Mouse (Mus musculus) intestine, embryonic 14.5 days (tissue): ENCODE data around the gene Prdm16. TPM values are rescaled to one million over a fixed set of nuclear protein-coding genes. Genes with fewer than 3 reads are reported as not detected.

Experiments used
- ATAC-seq: fragments of 200-750 bp; cut with Nextera tagmentation; replicated peaks from 2 replicates; pipeline ENCODE4 v1.8.0; 2017; ENCODE audit warnings: low read depth, moderate number of reproducible peaks, moderate TSS enrichment, moderate library complexity; ENCODE audit not compliant: low FRiP score, low TSS enrichment
- DNase-seq: peaks from one replicate; pipeline ENCODE4 v3.0.0-alpha.2; 2018; ENCODE audit warnings: low spot score
- H3K27ac ChIP-seq: fragments of 300-500 bp; sonication (generic); 2 replicates; pipeline ENCODE4 v1.5.1; 2014; ENCODE audit warnings: low read depth, mild to moderate bottlenecking, control low read depth
- H3K27me3 ChIP-seq: fragments of 300-500 bp; sonication (generic); replicated peaks from 2 replicates; pipeline ENCODE4 v1.6.1; 2014; ENCODE audit warnings: low read length, control low read depth; ENCODE audit not compliant: control insufficient read depth, insufficient read depth
- H3K36me3 ChIP-seq: fragments of 300-500 bp; sonication (generic); 2 replicates; pipeline ENCODE4 v1.6.1; 2014; ENCODE audit warnings: low read length, control low read depth; ENCODE audit not compliant: control insufficient read depth, insufficient read depth
- H3K4me1 ChIP-seq: fragments of 300-500 bp; sonication (generic); replicated peaks from 2 replicates; pipeline ENCODE4 v1.6.1; 2014; ENCODE audit warnings: low read length, control low read depth, mixed read lengths; ENCODE audit not compliant: control insufficient read depth, insufficient read depth
- H3K4me2 ChIP-seq: fragments of 300-500 bp; sonication (generic); 2 replicates; pipeline ENCODE4 v1.6.1; 2014; ENCODE audit warnings: low read length
- H3K4me3 ChIP-seq: fragments of 300-500 bp; sonication (generic); 2 replicates; pipeline ENCODE4 v1.5.1; 2014; ENCODE audit warnings: low read depth, low read length, control low read depth, mixed read lengths
- H3K9ac ChIP-seq: fragments of 300-500 bp; sonication (generic); 2 replicates; pipeline ENCODE4 v1.6.1; 2014; ENCODE audit warnings: mild to moderate bottlenecking, low read length
- H3K9me3 ChIP-seq: fragments of 300-500 bp; sonication (generic); 2 replicates; pipeline ENCODE4 v1.6.1; 2016; ENCODE audit warnings: low read length, control low read depth; ENCODE audit not compliant: control insufficient read depth
- WGBS: fragments of 180-500 bp; shearing (Covaris S2); extraction: QIAGEN DNeasy Blood & Tissue Kit; methylation state at CpG from one replicate; pipeline ENCODE4 v1.1.7; 2014; 5-methylcytosine and 5-hydroxymethylcytosine counted together
- polyA plus RNA-seq: library from polyadenylated mRNA; unstranded; fragments of >200 nt; fragmentation: Nextera tagmentation; extraction: Ambion mirVana; gene quantifications from 2 replicates; pipeline ENCODE4 v1.2.1, GENCODE M21; 2014

Gene Prdm16
- polyA plus RNA-seq, 1 experiment from 2014 or later, result 19.7 TPM

DNA sequence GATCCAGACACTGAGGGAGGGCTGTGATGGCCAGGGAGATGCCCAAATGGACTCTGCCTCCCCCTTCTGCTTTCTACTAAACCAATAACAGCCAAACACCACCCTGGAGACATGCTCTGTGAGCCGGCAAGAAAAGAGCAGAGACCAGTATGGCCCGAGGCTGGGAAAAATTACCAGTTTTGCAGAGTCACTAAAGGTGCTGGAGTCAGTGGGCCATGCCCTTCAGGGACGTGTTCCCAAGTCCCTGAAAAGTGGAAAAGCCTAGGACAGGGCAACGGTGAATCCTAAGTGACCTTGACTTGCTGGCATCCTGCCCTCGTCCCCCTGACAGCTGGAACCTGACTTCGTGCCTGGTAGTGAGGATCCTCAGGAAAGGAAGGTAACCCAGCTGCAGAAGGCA, 5.8 kb upstream of the Prdm16 start:
- no peak for ATAC-seq
- Histone ChIP-seq H3K27me3 (peaks cover 79% of the 10 kb centered on the region), H3K36me3 (no peaks in the 10 kb centered on the region), H3K27ac (no peak overlapping the region), H3K9ac (no peak overlapping the region), H3K4me3 (no peak overlapping the region), H3K9me3 (peaks cover 10% of the 10 kb centered on the region; the same call in 1 of the 2 replicates), H3K4me2 (no peak overlapping the region), H3K4me1 (peaks cover 4% of the 10 kb centered on the region)
- WGBS, result 3% methylated on average over 6 of the region's 6 CpGs
- no peak for DNase-seq

DNA sequence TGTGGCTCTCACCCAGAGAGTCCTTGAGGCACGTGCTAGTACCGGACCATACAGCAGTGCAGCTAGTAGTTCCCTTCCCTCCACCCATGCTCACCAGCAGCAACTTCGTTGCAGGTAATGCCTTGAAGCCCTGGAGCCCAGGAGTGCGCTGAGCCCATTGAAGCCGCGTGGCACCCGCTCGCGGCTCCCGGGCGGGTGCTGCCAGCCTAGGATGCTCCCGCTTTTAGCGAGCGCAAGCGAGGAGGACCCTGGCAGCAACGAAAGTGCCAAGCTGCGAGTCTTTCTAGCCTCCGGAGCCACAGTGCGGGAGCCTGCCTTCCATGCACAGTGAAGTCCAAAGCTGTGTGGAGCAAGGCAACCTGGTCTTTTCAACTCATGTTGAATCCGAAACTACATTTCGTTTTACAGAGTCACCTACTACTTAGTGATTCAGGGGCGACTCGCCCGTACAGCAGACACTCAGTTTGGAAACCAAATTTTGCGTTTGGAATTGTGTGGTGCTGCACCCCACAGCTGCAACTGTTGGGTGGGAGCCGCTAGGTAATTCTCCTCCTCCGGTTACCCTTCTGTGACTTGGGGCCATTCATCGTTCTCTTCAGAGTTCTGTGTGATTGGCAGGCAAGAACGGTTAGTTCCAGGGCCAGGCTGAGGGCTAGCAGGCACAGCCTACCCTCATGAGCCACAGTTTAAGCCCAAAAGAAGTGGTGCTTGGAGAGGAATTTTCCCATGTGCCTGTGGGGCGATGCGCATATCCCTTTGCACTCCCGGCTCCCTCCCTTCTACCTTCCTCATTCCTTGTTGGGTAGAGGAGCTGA, 4.8 kb upstream of the Prdm16 start:
- no peak for ATAC-seq
- H3K4me3 ChIP-seq, result no peak overlapping the region
- 6% methylated on average over 32 of the region's 32 CpGs for WGBS
- no peak overlapping the region for H3K27ac ChIP-seq
- H3K27me3 ChIP-seq, result peaks cover 86% of the 10 kb centered on the region
- no peaks in the 10 kb centered on the region for H3K36me3 ChIP-seq
- peaks cover 8% of the 10 kb centered on the region for H3K4me1 ChIP-seq
- H3K9me3 ChIP-seq, result peaks cover 5% of the 10 kb centered on the region; the same call in 1 of the 2 replicates
- DNase-seq, result peak; percentile 76
- no peak overlapping the region for H3K4me2 ChIP-seq
- H3K9ac ChIP-seq, result no peak overlapping the region

DNA sequence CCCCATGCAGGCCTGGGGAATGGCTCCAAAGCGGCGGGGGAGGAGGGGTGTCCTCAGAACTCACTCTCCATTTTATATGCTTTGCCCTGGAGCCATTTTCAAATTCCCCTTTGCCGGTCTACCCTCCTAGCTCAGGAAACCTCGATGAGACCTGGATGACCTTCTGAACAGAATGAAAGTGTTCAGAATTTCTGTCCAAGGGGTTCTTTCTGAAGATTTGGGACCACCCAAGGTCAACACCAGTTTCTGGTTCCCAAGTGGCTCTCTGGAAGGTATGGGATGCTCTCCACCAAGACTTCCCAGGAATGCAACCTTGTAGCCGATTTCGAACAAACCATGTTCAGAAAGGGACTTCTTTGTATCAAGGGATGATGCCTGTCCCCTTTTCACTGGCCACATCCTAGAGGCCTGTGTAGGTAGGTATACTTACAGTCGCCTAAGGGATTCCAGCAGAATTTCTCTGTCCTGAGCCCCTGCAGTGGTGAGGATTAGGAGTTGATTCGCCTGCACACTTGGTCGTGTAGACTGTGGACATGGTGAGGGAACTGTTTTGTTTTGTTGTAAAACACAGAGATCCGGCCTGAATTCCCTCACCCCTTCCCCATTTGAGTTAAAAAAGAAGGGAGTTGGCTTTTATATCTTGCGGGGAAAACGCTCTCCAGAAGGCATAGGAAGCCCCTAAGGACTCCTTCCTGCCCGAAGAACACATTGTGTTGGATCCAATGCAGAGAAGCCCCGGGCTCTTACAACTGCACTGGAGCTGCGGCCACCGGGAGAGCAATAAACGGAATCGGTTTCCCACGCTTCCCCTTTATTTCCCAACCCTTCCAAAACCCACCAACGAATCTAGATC, 4.0 kb upstream of the Prdm16 start:
- Histone ChIP-seq H3K4me3 (no peak overlapping the region), H3K27me3 (peaks cover 82% of the 10 kb centered on the region), H3K4me2 (no peak overlapping the region), H3K9ac (no peak overlapping the region), H3K4me1 (peaks cover 8% of the 10 kb centered on the region), H3K27ac (no peak overlapping the region), H3K36me3 (no peaks in the 10 kb centered on the region), H3K9me3 (peaks cover 5% of the 10 kb centered on the region; the same call in 1 of the 2 replicates)
- 8% methylated on average over 20 of the region's 20 CpGs for WGBS
- DNase-seq (no peak), ATAC-seq (no peak)

DNA sequence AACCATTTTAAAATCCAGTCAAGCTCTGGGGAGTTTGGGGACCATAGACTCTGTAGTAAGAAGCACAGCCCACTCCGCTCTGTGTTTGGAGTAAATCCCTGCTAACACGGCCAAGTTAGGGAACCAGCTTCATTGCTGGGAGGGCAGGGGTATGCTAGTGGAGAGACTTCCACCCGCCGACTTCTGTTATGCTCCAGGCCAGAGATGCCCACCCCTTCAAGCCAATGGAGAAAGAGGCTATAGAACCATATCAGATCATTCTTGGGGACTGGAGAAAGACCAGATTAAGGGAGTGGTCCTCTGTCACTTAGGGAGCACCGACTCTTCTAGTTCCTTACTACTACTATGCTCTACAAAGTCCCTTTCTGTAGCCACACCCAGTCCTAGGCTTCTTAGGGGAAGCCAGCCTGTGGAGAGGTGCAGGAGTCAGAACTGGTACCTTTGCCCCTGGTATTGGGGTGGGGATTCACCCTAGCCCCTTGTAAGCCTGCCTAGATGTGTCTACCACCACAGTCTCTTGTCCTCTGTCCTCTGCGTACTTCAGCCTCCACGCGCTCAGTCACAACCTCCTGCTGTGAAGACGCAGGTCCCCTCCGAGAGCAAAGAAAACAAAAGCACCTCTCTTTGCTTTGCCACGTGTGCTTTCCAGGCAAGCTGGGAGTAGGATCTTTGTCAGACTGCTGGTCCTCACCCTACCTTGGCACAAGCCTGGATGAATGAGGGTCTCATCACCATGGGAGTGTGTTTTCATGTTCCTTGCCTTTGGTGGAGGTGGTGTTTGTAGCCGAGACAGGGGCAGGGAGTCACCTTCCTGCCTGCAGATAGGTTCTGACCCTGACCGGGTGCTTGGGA, 3.1 kb upstream of the Prdm16 start:
- Histone ChIP-seq H3K9ac (no peak overlapping the region), H3K4me2 (no peak overlapping the region)
- no peak for ATAC-seq

DNA sequence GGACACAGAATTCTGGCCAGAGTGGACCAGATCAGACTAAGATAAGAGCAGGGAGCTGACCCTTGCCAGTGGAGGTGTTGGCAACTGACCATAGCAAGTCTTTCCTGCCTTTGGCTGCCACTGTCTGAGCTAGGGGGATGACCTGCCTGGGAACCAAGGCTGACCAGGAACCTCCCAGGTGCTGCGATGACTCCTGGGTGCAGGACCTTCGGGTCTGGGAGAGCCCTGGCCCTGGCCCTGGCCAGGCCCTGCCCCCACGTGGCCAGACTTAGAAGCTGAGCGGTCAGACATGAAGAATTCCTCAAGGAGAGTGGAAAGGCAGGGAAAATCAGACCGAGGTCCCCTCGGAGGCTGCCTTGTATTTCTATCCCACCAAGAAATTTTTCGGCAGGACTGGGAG, 2.5 kb upstream of the Prdm16 start:
- Histone ChIP-seq H3K36me3 (no peaks in the 10 kb centered on the region), H3K9ac (no peak overlapping the region), H3K4me2 (no peak overlapping the region), H3K4me3 (no peak overlapping the region), H3K9me3 (no peaks in the 10 kb centered on the region), H3K4me1 (peaks cover 18% of the 10 kb centered on the region), H3K27ac (no peak overlapping the region), H3K27me3 (peaks cover 87% of the 10 kb centered on the region)
- 4% methylated on average over 7 of the region's 7 CpGs for WGBS
- DNase-seq (no peak), ATAC-seq (no peak)

More for the DNA sequence above, 3.1 kb upstream of the Prdm16 start:
- Histone ChIP-seq H3K27me3 (peaks cover 84% of the 10 kb centered on the region), H3K36me3 (no peaks in the 10 kb centered on the region), H3K4me3 (no peak overlapping the region), H3K9me3 (no peaks in the 10 kb centered on the region), H3K27ac (no peak overlapping the region), H3K4me1 (peaks cover 14% of the 10 kb centered on the region)
- DNase-seq, result no peak
- 9% methylated on average over 13 of the region's 13 CpGs for WGBS

DNA sequence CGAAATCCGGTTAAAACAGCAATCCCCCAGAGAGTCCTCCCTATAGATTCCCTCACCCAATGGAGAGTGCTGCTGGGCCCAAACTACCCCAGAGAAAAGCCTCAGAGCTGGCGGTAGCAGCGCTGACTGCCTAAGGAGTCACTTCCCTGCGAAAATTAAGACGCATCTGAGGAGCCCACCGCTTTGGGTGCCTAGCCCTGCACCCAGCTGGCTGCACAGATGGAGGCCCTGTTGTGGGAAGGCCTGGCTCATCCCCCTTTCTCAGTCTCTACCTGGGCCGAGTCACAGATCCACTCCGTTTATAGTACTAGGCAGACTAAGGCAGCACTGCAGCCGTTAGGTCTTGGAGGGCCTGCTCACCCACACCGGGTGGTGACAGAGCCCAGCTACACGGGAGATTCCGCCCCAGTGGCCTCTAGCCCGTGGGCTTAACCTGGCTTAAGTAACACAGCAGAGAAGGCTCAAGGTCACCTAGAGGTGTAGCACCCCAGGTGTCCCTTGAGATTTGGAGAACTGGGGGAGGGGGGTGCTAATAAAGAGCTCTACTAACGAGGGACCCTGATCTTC, 1.7 kb upstream of the Prdm16 start:
- peaks cover 18% of the 10 kb centered on the region for H3K4me1 ChIP-seq
- WGBS, result 7% methylated on average over 15 of the region's 15 CpGs
- H3K4me3 ChIP-seq, result peak overlapping the region; percentile 58
- ATAC-seq (no peak), DNase-seq (peak; percentile 69)
- no peaks in the 10 kb centered on the region for H3K36me3 ChIP-seq
- H3K4me2 ChIP-seq, result peak overlapping the region; percentile 87
- peak overlapping the region; percentile 60 for H3K9ac ChIP-seq
- H3K27ac ChIP-seq, result no peak overlapping the region
- H3K9me3 ChIP-seq, result no peaks in the 10 kb centered on the region
- H3K27me3 ChIP-seq, result peaks cover 87% of the 10 kb centered on the region

DNA sequence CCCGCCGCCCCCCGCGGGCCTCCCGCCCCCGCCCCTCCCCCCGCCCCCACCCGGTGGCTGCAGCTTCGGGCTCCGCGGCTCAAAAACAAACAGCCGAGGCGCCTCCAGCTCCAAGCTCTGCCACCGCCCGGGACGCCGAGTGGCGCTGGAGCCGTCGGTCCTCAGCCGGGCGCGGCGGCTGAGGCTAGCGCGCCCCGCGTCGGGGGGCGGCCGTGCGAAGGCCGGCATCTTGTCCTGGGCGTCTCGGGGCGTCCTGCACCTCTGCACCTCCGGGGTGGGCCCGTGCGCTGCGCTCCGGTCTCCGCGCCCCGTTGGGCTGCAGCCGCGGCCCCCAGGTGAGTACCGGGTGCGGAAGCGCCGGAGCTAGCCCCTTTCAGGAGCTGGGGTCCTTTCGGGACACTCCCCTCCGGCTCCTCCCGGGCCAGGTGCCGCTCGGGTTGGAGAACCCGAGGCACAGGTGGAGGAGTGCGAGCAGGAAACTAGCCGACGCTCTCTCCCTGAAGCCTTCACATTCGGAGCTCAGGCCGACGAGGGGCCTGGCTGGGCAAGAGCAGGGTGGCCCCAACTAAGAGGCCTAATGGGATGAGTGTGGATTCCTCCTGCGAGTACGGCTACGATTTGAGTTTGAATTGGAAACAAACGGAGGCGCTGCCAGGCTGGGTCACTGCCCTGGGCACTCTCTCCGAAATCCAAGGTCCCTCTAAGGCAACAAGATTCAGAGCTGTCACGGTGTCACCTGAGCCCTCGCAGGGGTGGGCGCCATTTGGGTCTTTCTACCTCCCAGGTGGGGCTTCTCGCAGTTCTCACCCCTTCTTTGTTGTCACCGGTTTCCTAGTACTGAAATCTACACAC, 1.0 kb upstream of the Prdm16 start:
- no peak for ATAC-seq
- Histone ChIP-seq H3K36me3 (no peaks in the 10 kb centered on the region), H3K27ac (peak overlapping the region; percentile 73), H3K9ac (peak overlapping the region; percentile 60), H3K9me3 (no peaks in the 10 kb centered on the region), H3K4me1 (peaks cover 18% of the 10 kb centered on the region), H3K27me3 (peaks cover 87% of the 10 kb centered on the region), H3K4me2 (peak overlapping the region; percentile 87), H3K4me3 (peak overlapping the region; percentile 58)
- WGBS, result 1% methylated on average over 60 of the region's 73 CpGs
- peak; percentile 70 for DNase-seq
